Mouse (Mus musculus): ENCODE data around the gene Lrrfip1. TPM values are rescaled to one million over a fixed set of nuclear protein-coding genes. Genes with fewer than 3 reads are reported as not detected.
A peak's percentile ranks its signal among the peaks of the same experiment; 100 is the strongest.

Gene Lrrfip1
- polyA plus RNA-seq, 2 experiments = 9.4 to 12.5 TPM

GRCm38 (mm10) chr1:91044176-91044575, 45.6 kb downstream of the Lrrfip1 start:
- Histone ChIP-seq H3K9me3 (ENCODE audit: control insufficient read depth, low read length) (no peaks in the 10 kb centered on the region), H3K36me3 (replicated peaks; ENCODE audit: control insufficient read depth, insufficient read depth, low read depth) (no peaks in the 10 kb centered on the region), H3K9ac (replicated peaks) (no peak overlapping the region), H3K27ac (no peak overlapping the region), H3K4me3 (ENCODE audit: insufficient read depth in 1 of 2, low read depth in 2 of 2, low read length in 2 of 2) (no peak overlapping the region), H3K27me3 (ENCODE audit: control insufficient read depth, insufficient read depth, low read length) (no peaks in the 10 kb centered on the region), H3K4me2 (ENCODE audit: low read depth) (no peak overlapping the region), H3K4me1 (replicated peaks; ENCODE audit: control insufficient read depth in 2 of 2, insufficient read depth in 2 of 2, low read length in 1 of 2) (peaks cover 0 to 12% of the 10 kb centered on the region in 2 experiments; a peak in 3 of 4 replicates)
- TF ChIP-seq EP300 (IDR thresholded peaks at IDR 0.05; ENCODE audit: low read depth) (no peak), CTCF (IDR thresholded peaks at IDR 0.05; ENCODE audit: low read depth) (no peak)
- WGBS (ENCODE audit: insufficient replicate concordance) = 65% methylated on average over 10 of the region's 10 CpGs
- DNase-seq (ENCODE audit: low read depth in 3 of 3, low spot score in 3 of 3) = no peak
- ATAC-seq (ENCODE audit: insufficient read depth) = no peak

GRCm38 (mm10) chr1:91044648-91045047, 46.1 kb downstream of the Lrrfip1 start:
- no peak for DNase-seq (ENCODE audit: low read depth in 3 of 3, low spot score in 3 of 3)
- H3K9ac ChIP-seq (replicated peaks) = no peak overlapping the region
- no peaks in the 10 kb centered on the region for H3K27me3 ChIP-seq (ENCODE audit: control insufficient read depth, insufficient read depth, low read length)
- no peak for ATAC-seq (ENCODE audit: insufficient read depth)
- no peak overlapping the region for H3K4me2 ChIP-seq (ENCODE audit: low read depth)
- no peak overlapping the region for H3K4me3 ChIP-seq (ENCODE audit: insufficient read depth in 1 of 2, low read depth in 2 of 2, low read length in 2 of 2)
- TF ChIP-seq CTCF (IDR thresholded peaks at IDR 0.05; ENCODE audit: low read depth) (no peak), EP300 (IDR thresholded peaks at IDR 0.05; ENCODE audit: low read depth) (no peak)
- no peak overlapping the region for H3K27ac ChIP-seq
- no peaks in the 10 kb centered on the region for H3K36me3 ChIP-seq (replicated peaks; ENCODE audit: control insufficient read depth, insufficient read depth, low read depth)
- peaks cover 0 to 10% of the 10 kb centered on the region in 2 experiments; a peak in 3 of 4 replicates for H3K4me1 ChIP-seq (replicated peaks; ENCODE audit: control insufficient read depth in 2 of 2, insufficient read depth in 2 of 2, low read length in 1 of 2)
- 47% methylated on average over 3 of the region's 3 CpGs for WGBS (ENCODE audit: insufficient replicate concordance)
- no peaks in the 10 kb centered on the region for H3K9me3 ChIP-seq (ENCODE audit: control insufficient read depth, low read length)

- no peak overlapping the region for H3K9ac ChIP-seq (replicated peaks)
- WGBS (ENCODE audit: insufficient replicate concordance) = 50% methylated on average over 5 of the region's 5 CpGs
- ATAC-seq (ENCODE audit: insufficient read depth) (no peak), DNase-seq (ENCODE audit: low read depth in 3 of 3, low spot score in 3 of 3) (no peak)
- H3K36me3 ChIP-seq (replicated peaks; ENCODE audit: control insufficient read depth, insufficient read depth, low read depth) = no peaks in the 10 kb centered on the region
- H3K4me1 ChIP-seq (replicated peaks; ENCODE audit: control insufficient read depth in 2 of 2, insufficient read depth in 2 of 2, low read length in 1 of 2) = peaks cover 0 to 10% of the 10 kb centered on the region in 2 experiments; a peak in 3 of 4 replicates
- no peaks in the 10 kb centered on the region for H3K27me3 ChIP-seq (ENCODE audit: control insufficient read depth, insufficient read depth, low read length)
- H3K4me2 ChIP-seq (ENCODE audit: low read depth) = no peak overlapping the region
- no peak for TF ChIP-seq CTCF (IDR thresholded peaks at IDR 0.05; ENCODE audit: low read depth)
- no peak for TF ChIP-seq EP300 (IDR thresholded peaks at IDR 0.05; ENCODE audit: low read depth)
- H3K4me3 ChIP-seq (ENCODE audit: insufficient read depth in 1 of 2, low read depth in 2 of 2, low read length in 2 of 2) = no peak overlapping the region
- no peak overlapping the region for H3K27ac ChIP-seq
- H3K9me3 ChIP-seq (ENCODE audit: control insufficient read depth, low read length) = no peaks in the 10 kb centered on the region
These were observed 47.7 kb downstream of the Lrrfip1 start for GRCm38 (mm10) chr1:91046237-91046636.

- WGBS (ENCODE audit: insufficient replicate concordance) = 31% methylated on average over 6 of the region's 6 CpGs
- TF ChIP-seq EP300 (IDR thresholded peaks at IDR 0.05; ENCODE audit: low read depth) (no peak), CTCF (IDR thresholded peaks at IDR 0.05; ENCODE audit: low read depth) (no peak)
- H3K9ac ChIP-seq (replicated peaks) = no peak overlapping the region
These were observed 50.8 kb downstream of the Lrrfip1 start for GRCm38 (mm10) chr1:91049296-91049695.

GRCm38 (mm10) chr1:91051461-91052094, 53.0 kb downstream of the Lrrfip1 start:
- H3K4me3 ChIP-seq (ENCODE audit: insufficient read depth in 1 of 2, low read depth in 2 of 2, low read length in 2 of 2) = no peak overlapping the region
- TF ChIP-seq EP300 (IDR thresholded peaks at IDR 0.05; ENCODE audit: low read depth) (no peak), CTCF (IDR thresholded peaks at IDR 0.05; ENCODE audit: low read depth) (peak; percentile 14; the same call in 1 of the 2 replicates)
- no peak for ATAC-seq (ENCODE audit: insufficient read depth)

More at GRCm38 (mm10) chr1:91049296-91049695, 50.8 kb downstream of the Lrrfip1 start:
- no peak overlapping the region for H3K4me3 ChIP-seq (ENCODE audit: insufficient read depth in 1 of 2, low read depth in 2 of 2, low read length in 2 of 2)
- H3K4me1 ChIP-seq (replicated peaks; ENCODE audit: control insufficient read depth in 2 of 2, insufficient read depth in 2 of 2, low read length in 1 of 2) = 0 out of 4 replicates have a peak, but pooled peaks cover 0 to 7% of the 10 kb centered on the region in 2 experiments
- no peaks in the 10 kb centered on the region for H3K9me3 ChIP-seq (ENCODE audit: control insufficient read depth, low read length)
- H3K27ac ChIP-seq = no peak overlapping the region
- H3K36me3 ChIP-seq (replicated peaks; ENCODE audit: control insufficient read depth, insufficient read depth, low read depth) = no peaks in the 10 kb centered on the region
- no peak for ATAC-seq (ENCODE audit: insufficient read depth)
- DNase-seq (ENCODE audit: low read depth in 3 of 3, low spot score in 3 of 3) = no peak
- no peak overlapping the region for H3K4me2 ChIP-seq (ENCODE audit: low read depth)
- no peaks in the 10 kb centered on the region; the same call in none of the 2 replicates for H3K27me3 ChIP-seq (ENCODE audit: control insufficient read depth, insufficient read depth, low read length)

More at GRCm38 (mm10) chr1:91051461-91052094, 53.0 kb downstream of the Lrrfip1 start:
- Histone ChIP-seq H3K4me1 (replicated peaks; ENCODE audit: control insufficient read depth in 2 of 2, insufficient read depth in 2 of 2, low read length in 1 of 2) (peaks cover 0 to 17% of the 10 kb centered on the region in 2 experiments; a peak in 2 of 4 replicates), H3K9me3 (ENCODE audit: control insufficient read depth, low read length) (no peaks in the 10 kb centered on the region), H3K9ac (replicated peaks) (no peak overlapping the region), H3K27ac (no peak overlapping the region), H3K36me3 (replicated peaks; ENCODE audit: control insufficient read depth, insufficient read depth, low read depth) (no peaks in the 10 kb centered on the region), H3K4me2 (ENCODE audit: low read depth) (peak overlapping the region; percentile 2; the same call in 1 of the 2 replicates), H3K27me3 (ENCODE audit: control insufficient read depth, insufficient read depth, low read length) (no peaks in the 10 kb centered on the region; the same call in none of the 2 replicates)
- no peak for DNase-seq (ENCODE audit: low read depth in 3 of 3, low spot score in 3 of 3)
- 46% methylated on average over 8 of the region's 8 CpGs for WGBS (ENCODE audit: insufficient replicate concordance)

All from liver, embryonic 14.5 days (tissue).